Mouse (Mus musculus): ENCODE data around the gene Map3k5. TPM values are rescaled to one million over a fixed set of nuclear protein-coding genes. Genes with fewer than 3 reads are reported as not detected.
"Not testable (repeated sequence)": the region's sequence is repeated elsewhere in the genome, so short reads cannot be mapped to it uniquely, and the experiment has no call there.

The Map3k5 gene
- total RNA-seq (2021), result 1 to 10 TPM; 4.9 to 9.5 TPM
- long read RNA-seq, experiment 1, partial matches to known transcripts, result 0 of 2 reads
- long read RNA-seq, experiment 1, other reads (novel, unspliced or antisense), result 2 of 2 reads
- long read RNA-seq, experiment 2, partial matches to known transcripts, result 0 of 1 reads
- long read RNA-seq, experiment 2, other reads (novel, unspliced or antisense), result 1 of 1 reads

DNA sequence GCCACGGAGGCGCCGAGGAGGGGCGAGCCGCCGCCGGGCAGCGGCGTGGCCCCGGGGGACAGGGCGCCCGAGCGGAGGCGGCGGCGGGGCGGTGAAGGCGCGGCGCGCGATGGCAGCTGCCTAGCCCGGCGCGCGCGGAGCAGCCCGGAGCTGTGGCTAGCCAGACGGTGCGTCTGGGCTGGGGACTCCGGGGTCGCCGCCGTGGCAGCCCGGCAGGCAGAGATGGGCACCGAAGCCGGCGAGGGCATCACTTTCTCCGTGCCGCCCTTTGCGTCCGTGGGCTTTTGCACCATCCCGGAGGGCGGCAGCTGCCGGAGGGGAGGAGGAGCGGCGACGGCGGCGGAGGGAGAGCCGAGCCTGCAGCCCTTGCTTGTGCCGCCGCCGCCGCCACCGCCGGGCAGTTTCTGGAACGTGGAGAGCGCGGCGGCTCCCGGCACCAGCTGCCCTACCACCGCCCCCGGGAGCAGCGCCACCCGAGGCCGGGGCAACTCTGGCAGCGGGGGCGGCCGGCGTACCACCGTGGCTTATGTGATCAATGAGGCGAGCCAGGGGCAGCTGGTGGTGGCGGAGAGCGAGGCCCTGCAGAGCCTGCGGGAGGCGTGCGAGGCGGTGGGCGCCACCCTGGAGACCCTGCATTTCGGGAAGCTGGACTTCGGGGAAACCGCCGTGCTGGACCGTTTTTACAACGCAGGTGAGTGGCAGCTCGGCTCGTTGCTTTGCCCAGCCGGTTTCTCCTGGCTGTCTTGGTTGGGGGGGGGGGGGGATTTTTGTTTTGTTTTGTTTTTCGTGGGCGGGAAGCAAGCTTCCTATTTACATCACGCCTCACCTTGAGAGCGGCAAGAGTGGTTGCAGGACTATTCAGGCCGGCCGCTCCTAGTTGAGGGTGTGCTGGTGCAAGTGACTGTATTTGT, at the start of gene Map3k5:
Gene Map3k5 (plus strand): TSS at position 89 of the 911 bp plus-strand sequence.
- DNase-seq (ENCODE audit: low spot score in 2 of 2), result peak; percentile 28 to 52

GRCm38 (mm10) chr10:19886249-19886648, 48.0 kb upstream of the Map3k5 start:
- DNase-seq (ENCODE audit: low spot score in 2 of 2), result no peak

DNA sequence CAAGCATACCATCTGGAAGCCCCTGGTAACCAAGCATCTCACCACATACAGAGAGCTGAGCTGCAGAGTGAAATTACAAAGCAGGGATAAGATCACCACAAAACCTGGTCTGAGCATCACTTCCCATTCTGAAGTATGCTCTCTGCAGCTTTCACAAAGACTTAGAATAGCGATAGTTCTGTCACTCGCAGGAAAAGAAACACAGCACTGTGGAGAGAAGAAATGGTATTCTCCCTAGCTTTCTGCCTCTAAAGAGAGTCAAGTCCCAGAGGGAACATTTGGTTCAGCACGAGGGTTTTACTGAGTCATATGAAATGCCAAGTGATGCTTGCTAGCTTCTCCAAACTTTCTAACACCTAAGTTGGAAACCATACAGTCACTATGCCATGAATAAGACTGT, 44.4 kb upstream of the Map3k5 start:
- DNase-seq (ENCODE audit: low spot score in 2 of 2), result no peak

GRCm38 (mm10) chr10:19891686-19892085, 42.6 kb upstream of the Map3k5 start:
- no peak for DNase-seq (ENCODE audit: low spot score in 2 of 2)

DNA sequence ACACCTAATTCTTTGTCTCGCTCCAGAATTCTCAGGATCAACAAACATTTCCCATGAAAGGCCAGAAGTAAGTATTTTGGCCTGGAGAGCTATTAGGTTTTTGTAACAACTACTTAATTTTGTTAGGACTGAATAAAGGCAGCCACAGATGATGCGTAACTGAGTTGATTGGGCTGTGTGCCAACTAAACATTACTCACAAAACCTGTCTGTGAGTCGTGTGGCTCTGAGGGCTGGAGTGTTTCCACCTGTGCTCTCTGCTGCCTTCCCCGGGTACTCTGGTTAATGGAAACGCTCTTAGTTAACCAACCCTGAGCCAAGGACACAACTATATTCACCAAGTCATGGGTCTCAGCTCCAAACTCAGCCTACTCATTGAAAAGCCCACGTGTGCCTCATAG, 41.1 kb upstream of the Map3k5 start:
- DNase-seq (ENCODE audit: low spot score in 2 of 2), result no peak

- peak in 1 of 2 experiments; percentile 29 for DNase-seq (ENCODE audit: low spot score in 2 of 2)
These were observed 40.3 kb upstream of the Map3k5 start for GRCm38 (mm10) chr10:19893976-19894375.

DNA sequence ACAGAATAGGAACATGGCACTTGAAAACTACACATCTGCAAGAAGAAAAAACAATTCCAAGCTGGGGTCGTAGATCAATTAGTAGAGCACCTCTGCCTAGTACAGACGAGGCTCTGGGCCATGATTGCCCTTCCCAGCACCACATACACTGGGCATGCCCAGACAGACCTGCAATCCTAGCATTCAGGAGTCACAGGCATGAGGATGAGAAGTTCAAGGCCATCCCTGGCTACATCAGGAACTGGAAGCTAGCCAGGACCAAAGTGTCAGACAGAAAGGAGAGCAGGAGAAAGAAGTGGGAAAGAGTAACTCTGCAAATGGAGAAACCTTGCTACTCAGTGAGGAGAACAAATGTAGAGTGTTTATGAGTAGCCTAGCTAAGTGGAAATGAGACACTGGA, 34.1 kb upstream of the Map3k5 start:
- DNase-seq (ENCODE audit: low spot score in 2 of 2), result no peak

- DNase-seq (ENCODE audit: low spot score in 2 of 2), result no peak
These were observed 32.3 kb upstream of the Map3k5 start for GRCm38 (mm10) chr10:19901992-19902391.

DNA sequence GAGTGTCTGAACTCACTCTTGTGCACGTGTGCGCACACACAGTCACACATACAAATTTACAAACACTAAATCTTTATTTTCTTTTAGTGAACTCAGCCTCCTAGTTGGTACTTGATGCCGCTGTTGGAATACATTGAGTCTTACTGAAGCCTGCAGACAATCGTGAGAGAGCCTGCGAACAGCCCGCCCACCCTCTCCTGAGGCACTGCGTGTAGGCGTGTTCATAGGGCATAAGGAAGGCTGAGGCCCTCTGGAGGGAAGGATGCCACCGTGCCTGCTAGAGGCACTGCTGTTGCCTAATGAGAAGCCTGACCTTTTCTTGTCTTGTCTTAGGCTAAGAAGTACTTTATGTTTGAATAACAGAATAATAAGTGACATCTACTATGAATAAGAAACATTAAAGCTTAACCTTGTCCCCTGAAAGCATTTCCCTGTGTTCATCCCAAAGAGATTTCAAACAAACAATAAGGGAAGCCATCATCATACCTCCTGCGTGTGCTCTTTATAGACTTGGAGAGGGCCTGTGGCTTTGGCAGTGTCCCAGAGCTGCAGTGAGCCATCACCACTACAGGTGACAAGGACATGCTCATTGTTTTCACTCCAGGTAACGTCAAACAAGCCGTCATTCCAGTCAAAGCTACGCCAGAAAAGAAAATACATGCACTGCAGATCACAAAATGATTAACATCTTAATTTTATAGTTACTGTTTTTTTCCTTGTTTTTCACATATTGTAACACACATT, 30.0 kb upstream of the Map3k5 start:
- no peak for DNase-seq (ENCODE audit: low spot score in 2 of 2)

DNA sequence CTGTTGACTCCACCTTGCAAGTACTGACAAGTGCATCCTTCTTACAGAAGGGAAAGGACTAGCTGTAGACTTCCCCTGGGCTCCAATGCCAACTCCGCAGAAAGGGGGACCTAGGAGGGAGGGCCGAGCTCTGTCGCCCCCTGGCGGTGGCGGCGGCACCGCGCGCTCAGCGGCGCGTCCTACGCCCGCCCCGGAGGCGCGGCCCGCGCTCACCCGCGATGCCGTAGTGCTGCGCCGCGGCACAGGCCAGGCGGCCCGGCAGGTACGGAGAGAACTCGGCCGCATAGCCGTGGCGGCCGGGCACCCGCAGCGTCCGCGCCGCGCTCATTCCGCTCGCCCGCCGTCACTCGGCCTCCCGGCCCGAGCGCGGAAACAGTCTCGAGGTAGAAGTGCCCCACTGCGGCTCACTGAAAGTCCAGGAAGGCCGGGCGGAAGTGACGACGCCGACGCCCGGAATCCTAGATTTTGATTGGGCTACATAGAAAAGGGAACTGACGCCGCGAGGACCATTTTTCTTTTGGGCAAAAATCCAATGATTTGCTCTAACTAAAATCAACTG, 26.9 kb upstream of the Map3k5 start, which contains the start of gene Pex7:
Gene Pex7 (minus strand): TSS at position 444 of the 559 bp plus-strand sequence.
- DNase-seq (ENCODE audit: low spot score in 2 of 2), result peak; percentile 87 to 91

GRCm38 (mm10) chr10:19908076-19908475, 26.2 kb upstream of the Map3k5 start:
- DNase-seq (ENCODE audit: low spot score in 2 of 2), result no peak

DNA sequence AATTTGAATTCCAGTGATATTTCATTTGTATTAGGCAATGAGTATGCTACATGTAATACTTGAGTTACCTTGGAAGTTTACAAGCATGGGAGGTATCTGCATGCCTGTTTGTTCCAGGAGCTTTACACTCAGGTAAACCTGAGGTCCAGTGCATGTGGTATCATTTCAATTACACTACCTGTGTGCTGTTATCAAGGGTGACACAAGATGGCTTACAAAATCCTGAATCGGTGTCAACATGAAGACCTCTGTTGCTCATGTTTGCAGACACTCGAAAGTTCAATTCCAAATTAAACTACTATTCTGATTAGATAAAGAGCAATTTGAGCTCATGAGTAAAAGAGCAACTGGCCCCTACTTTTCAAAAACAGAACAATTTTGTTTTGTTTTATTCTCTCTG, 23.8 kb upstream of the Map3k5 start:
- DNase-seq (ENCODE audit: low spot score in 2 of 2), result no peak

GRCm38 (mm10) chr10:19911583-19911982, 22.7 kb upstream of the Map3k5 start:
- no peak for DNase-seq (ENCODE audit: low spot score in 2 of 2)

DNA sequence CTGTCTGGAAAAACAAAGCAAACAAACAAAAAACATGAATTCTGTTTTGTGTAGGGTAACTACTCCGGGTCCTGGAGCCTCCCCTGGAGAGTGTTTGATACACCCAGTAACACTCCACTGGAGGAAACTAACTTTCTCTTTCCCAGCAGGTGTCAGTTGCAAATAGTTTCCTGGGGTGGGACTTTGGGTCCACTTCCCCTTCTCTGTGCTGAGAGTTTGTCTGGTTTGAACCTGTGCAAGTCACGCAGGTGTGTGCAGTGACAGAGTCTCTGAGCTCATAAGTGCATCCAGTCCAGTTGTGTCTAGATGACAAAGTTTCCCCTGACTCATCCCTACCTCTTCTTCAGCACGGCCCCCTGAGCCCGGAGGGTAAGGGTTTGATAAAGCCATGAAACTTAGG, 20.5 kb upstream of the Map3k5 start:
- no peak for DNase-seq (ENCODE audit: low spot score in 2 of 2)

GRCm38 (mm10) chr10:19915301-19915700, 19.0 kb upstream of the Map3k5 start:
- DNase-seq (ENCODE audit: low spot score in 2 of 2), result peak in 1 of 2 experiments; percentile 36

GRCm38 (mm10) chr10:19922410-19922809, 11.9 kb upstream of the Map3k5 start:
- DNase-seq (ENCODE audit: low spot score in 2 of 2), result no peak

DNA sequence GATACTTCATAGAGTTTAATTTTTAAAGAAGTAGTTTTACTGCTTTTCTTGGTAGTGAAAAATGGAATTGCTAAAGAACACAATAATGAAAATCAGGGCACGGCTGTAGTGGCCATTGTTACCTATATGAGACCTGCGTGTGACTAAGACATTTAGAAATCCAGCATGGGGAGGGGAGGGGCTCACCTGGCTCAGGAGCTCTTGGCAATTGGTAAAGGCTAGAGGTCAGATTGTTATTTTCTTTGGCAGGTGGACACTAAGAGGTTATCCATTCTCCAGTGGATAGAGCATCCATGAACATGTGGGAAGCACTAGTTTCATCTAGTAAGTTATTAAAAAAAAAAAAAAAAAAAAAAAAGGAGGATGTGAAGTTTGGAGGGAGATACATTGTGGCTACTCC, 10.0 kb upstream of the Map3k5 start:
- no peak for DNase-seq (ENCODE audit: low spot score in 2 of 2)

DNA sequence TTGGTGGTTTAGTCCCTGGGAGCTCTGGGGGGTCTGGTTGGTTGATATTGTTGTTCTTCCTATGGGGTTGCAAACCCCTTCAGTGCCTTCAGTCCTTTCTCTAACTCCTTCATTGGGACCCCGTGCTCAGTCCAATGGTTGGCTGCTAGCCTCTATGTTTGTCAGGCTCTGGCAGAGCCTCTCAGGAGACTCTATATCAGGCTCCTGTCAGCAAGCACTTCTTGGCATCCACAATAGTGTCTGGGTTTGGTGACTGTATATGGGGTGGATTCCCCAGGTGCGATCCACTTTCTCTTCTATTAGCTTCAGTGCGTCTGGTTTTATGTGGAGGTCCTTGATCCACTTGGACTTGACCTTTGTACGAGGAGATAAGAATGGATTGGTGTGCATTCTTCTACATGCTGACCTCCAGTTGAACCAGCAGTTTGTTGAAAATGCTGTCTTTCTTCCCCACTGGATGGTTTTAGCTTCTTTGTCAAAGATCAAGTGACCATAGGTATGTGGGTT, 7.8 kb upstream of the Map3k5 start:
- not testable (repeated sequence) for DNase-seq (ENCODE audit: low spot score in 2 of 2)

DNA sequence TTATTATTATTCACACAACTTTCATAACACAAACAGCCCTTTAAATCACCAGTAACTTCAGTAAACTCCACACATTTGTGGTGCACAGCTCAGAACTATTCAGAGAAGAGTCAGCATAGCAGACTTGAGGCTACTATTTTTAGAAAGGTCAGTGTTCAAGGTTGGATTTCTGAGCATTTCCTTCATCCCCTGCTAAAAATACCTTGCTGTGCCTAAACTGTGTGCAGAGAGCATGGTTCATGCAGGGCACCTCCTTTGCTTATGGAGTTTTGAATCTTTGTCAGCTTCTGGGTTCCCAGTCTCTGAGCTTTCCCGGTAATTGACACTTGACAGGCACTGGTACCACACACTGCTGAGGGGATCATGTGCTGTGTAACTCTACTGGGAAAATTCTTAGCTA, 6.1 kb upstream of the Map3k5 start:
- no peak for DNase-seq (ENCODE audit: low spot score in 2 of 2)

DNA sequence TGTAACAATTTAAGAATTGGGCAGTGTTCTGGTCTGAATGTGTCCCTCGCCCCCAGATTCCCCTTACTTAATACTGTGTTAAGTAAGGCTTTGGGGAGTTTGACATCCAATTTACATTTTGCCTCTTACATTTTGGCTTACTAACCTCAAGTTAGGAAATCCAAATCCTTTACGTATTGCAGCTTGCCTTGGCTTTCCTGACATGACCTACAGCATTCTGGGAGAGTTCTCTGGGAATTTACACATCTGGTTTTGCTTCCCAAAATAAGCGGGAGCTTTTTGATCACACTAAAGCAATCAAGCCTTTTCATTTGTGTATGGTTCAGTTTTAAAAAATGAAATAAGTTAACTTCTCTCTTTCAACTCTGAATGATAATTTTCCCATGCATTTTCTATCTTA, 1.3 kb upstream of the Map3k5 start:
- DNase-seq (ENCODE audit: low spot score in 2 of 2), result no peak

Measured in gastrocnemius, postnatal 4 days (tissue).